9 mouse cellular contexts compared by ENCODE assay signal in the genomic region with DNA sequence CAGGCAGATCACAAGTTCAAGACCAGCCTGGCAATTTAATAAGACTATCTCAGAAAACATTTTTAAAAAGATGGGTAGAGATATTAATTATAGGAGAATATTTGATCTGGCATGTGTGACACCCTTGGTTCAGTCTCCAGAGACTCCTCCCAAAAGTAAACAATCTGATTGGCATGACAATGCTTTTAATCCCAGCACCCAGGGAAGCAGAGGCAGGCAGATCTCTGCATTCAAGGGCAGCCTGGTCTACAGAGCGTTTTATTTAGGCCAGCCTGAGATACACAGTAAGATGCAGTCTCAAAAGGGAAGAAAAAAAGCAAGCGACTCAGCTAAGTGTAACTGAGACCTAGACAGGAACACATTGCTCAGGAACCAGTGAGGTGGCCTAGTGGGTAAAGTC. TPM values are rescaled to one million over a fixed set of nuclear protein-coding genes. Genes with fewer than 3 reads are reported as not detected.
DNase-seq lines count a peak whose midpoint lies in the region; ATAC-seq and TF ChIP-seq lines count a peak whose summit lies in the region.
"Had no signal": no experiment of that assay in that cellular context is flagged by ENCODE, and none has a peak within 500 bp of the region (broad histone marks: within the 10 kb centered on the region; RNA-seq: fewer than 3 reads in every experiment).

No protein-coding gene starts in this region.

- H3K9me3 ChIP-seq in kidney, embryonic 16.5 days (ENCODE audit: low read length) = no peaks in the 10 kb centered on the region
- no peaks in the 10 kb centered on the region for H3K9me3 ChIP-seq in intestine, embryonic 15.5 days
- H3K9me3 ChIP-seq in neural tube, embryonic 12.5 days = no peaks in the 10 kb centered on the region

- intact Hi-C loops in left cerebral cortex, postnatal 14 days (cut with DNase I) = loop anchor here (5.0 kb wide), 1 partner anchor 75 kb away; no protein-coding TSS in a partner anchor

- H3K27ac ChIP-seq in kidney, embryonic 16.5 days (ENCODE audit: low read length) = no peak overlapping the region
- no peak overlapping the region for H3K27ac ChIP-seq in bone marrow macrophage, adult 2 months (ENCODE audit: insufficient read depth, low read depth, low read length)
- H3K27ac ChIP-seq in intestine, embryonic 15.5 days = no peak overlapping the region
- no peak overlapping the region for H3K27ac ChIP-seq in neural tube, embryonic 12.5 days

- no peak for DNase-seq in kidney, adult 9 months
- DNase-seq in yolk sac, embryonic 10.5 days (ENCODE audit: low spot score) = no peak
- DNase-seq in spleen, adult 18-20 months = no peak
- no peak for DNase-seq in left cerebral cortex, postnatal 14 days (ENCODE audit: low spot score in 2 of 2)
- DNase-seq: kidney, postnatal 10 days had no signal

- H3K4me1 ChIP-seq in kidney, embryonic 16.5 days (ENCODE audit: insufficient read depth, low read length) = peaks cover 30% of the 10 kb centered on the region
- H3K4me1 ChIP-seq in bone marrow macrophage, adult 2 months (ENCODE audit: control insufficient read depth, insufficient read depth, low read length) = peaks cover 18% of the 10 kb centered on the region
- H3K4me1 ChIP-seq in intestine, embryonic 15.5 days (replicated peaks) = peaks cover 14% of the 10 kb centered on the region
- peaks cover 19% of the 10 kb centered on the region for H3K4me1 ChIP-seq in neural tube, embryonic 12.5 days

- no peaks in the 10 kb centered on the region for H3K27me3 ChIP-seq in kidney, embryonic 16.5 days (ENCODE audit: insufficient read depth, low read length)
- no peaks in the 10 kb centered on the region for H3K27me3 ChIP-seq in intestine, embryonic 15.5 days (replicated peaks)
- no peaks in the 10 kb centered on the region for H3K27me3 ChIP-seq in neural tube, embryonic 12.5 days (replicated peaks)

- peak overlapping the region; percentile 74 for H3K4me3 ChIP-seq in kidney, embryonic 16.5 days (ENCODE audit: low read length)
- H3K4me3 ChIP-seq in bone marrow macrophage, adult 2 months (ENCODE audit: insufficient read depth, low read length) = peak overlapping the region; percentile 27; the same call in 1 of the 2 replicates
- no peak overlapping the region for H3K4me3 ChIP-seq in intestine, embryonic 15.5 days (replicated peaks)
- no peak overlapping the region for H3K4me3 ChIP-seq in neural tube, embryonic 12.5 days

- H3K9ac ChIP-seq in kidney, embryonic 16.5 days (replicated peaks; ENCODE audit: low read length) = 0 out of 2 replicates have a peak overlapping the region, but pooled peaks have one; percentile 31
- no peak overlapping the region for H3K9ac ChIP-seq in intestine, embryonic 15.5 days
- no peak overlapping the region for H3K9ac ChIP-seq in neural tube, embryonic 12.5 days

- ATAC-seq in kidney, embryonic 16.5 days (ENCODE audit: low FRiP score, low TSS enrichment) = no peak
- no peak for ATAC-seq in intestine, embryonic 15.5 days
- ATAC-seq in neural tube, embryonic 12.5 days (ENCODE audit: low FRiP score, low read depth) = no peak

- H3K36me3 ChIP-seq in kidney, embryonic 16.5 days (ENCODE audit: insufficient read depth, low read length) = peaks cover 3% of the 10 kb centered on the region; the same call in 1 of the 2 replicates
- 0 out of 2 replicates have a peak, but pooled peaks cover 2% of the 10 kb centered on the region for H3K36me3 ChIP-seq in intestine, embryonic 15.5 days
- no peaks in the 10 kb centered on the region for H3K36me3 ChIP-seq in neural tube, embryonic 12.5 days

- no peak for TF ChIP-seq POLR2A in bone marrow macrophage, adult 2 months (IDR thresholded peaks at IDR 0.05; ENCODE audit: borderline replicate concordance, low read depth, low read length)

- TF ChIP-seq CTCF in bone marrow macrophage, adult 2 months (IDR thresholded peaks at IDR 0.05; ENCODE audit: low read depth, low read length) = no peak

- 97% methylated on average over 2 of the region's 2 CpGs for WGBS in kidney, embryonic 16.5 days
- WGBS in intestine, embryonic 15.5 days = 94% methylated on average over 2 of the region's 2 CpGs
- 94% methylated on average over 2 of the region's 2 CpGs for WGBS in neural tube, embryonic 12.5 days

- peak overlapping the region; percentile 81 for H3K4me2 ChIP-seq in kidney, embryonic 16.5 days (replicated peaks; ENCODE audit: low read depth, low read length)
- H3K4me2 ChIP-seq in intestine, embryonic 15.5 days (replicated peaks) = peak overlapping the region; percentile 71
- H3K4me2 ChIP-seq in neural tube, embryonic 12.5 days (replicated peaks) = peak overlapping the region; percentile 92

RNA-seq across cellular contexts. Expression of a gene that starts 1.9 kb away (rescaled TPM):
- 63.7 and 71.7 TPM in 2 replicates for polyA plus RNA-seq in kidney, embryonic 16.5 days (2015; fragmentation: Nextera tagmentation; extraction: Ambion mirVana)
- 27.2 and 30.0 TPM in 2 replicates for polyA plus RNA-seq in bone marrow macrophage, adult 2 months (2012; ENCODE audit: insufficient read depth, insufficient read length, missing spikeins)
- 58.9 and 61.4 TPM in 2 replicates for polyA plus RNA-seq in intestine, embryonic 15.5 days (2015; fragmentation: Nextera tagmentation; extraction: Ambion mirVana)
- polyA plus RNA-seq in neural tube, embryonic 12.5 days (2016; fragmentation: Nextera tagmentation; extraction: Ambion mirVana) = 60.5 and 62.1 TPM in 2 replicates
- total RNA-seq in left cerebral cortex, postnatal 14 days (2021) = 10 to 100 TPM; 33.6 to 35.2 TPM

RNA-seq across cellular contexts. Expression of a gene that starts 34.9 kb away (rescaled TPM):
- 1.3 TPM in 2 replicates for polyA plus RNA-seq in kidney, embryonic 16.5 days (2015; fragmentation: Nextera tagmentation; extraction: Ambion mirVana)
- not detected in 2 replicates for polyA plus RNA-seq in bone marrow macrophage, adult 2 months (2012; ENCODE audit: insufficient read depth, insufficient read length, missing spikeins)
- 0.29 TPM in 1 of 2 replicates, not detected in the other for polyA plus RNA-seq in intestine, embryonic 15.5 days (2015; fragmentation: Nextera tagmentation; extraction: Ambion mirVana)
- polyA plus RNA-seq in neural tube, embryonic 12.5 days (2016; fragmentation: Nextera tagmentation; extraction: Ambion mirVana) = 2.2 and 2.9 TPM in 2 replicates
- total RNA-seq in left cerebral cortex, postnatal 14 days (2021) = 10 to 100 TPM; 13.6 to 14.7 TPM

RNA-seq across cellular contexts. Expression of a gene that starts 36.3 kb away (rescaled TPM):
- polyA plus RNA-seq in kidney, embryonic 16.5 days (2015; fragmentation: Nextera tagmentation; extraction: Ambion mirVana) = 31.5 and 36.5 TPM in 2 replicates
- polyA plus RNA-seq in bone marrow macrophage, adult 2 months (2012; ENCODE audit: insufficient read depth, insufficient read length, missing spikeins) = 8.8 and 9.0 TPM in 2 replicates
- polyA plus RNA-seq in intestine, embryonic 15.5 days (2015; fragmentation: Nextera tagmentation; extraction: Ambion mirVana) = 22.2 and 26.0 TPM in 2 replicates
- 30.2 and 33.1 TPM in 2 replicates for polyA plus RNA-seq in neural tube, embryonic 12.5 days (2016; fragmentation: Nextera tagmentation; extraction: Ambion mirVana)
- total RNA-seq in left cerebral cortex, postnatal 14 days (2021) = 10 to 100 TPM; 21.1 to 23.7 TPM

Comparison
In these comparisons a context has a peak if more than half of its experiments do, and no peak if none do; other contexts are left out.
1. H3K4me3 ChIP-seq: peak in kidney, embryonic 16.5 days (single experiment) and bone marrow macrophage, adult 2 months (single experiment); none in intestine, embryonic 15.5 days (single experiment) and neural tube, embryonic 12.5 days (single experiment).
2. Peak in every context shown above with its lines, with median percentiles within 50 percentile points of each other: H3K4me2 ChIP-seq.